Mouse (Mus musculus) cerebellum, adult 8-10 months (tissue): ENCODE results near the gene Sh3gl1.

Experiments
- DNase-seq: peaks from one replicate; pipeline ENCODE4 v3.0.0; 2022

The Sh3gl1 gene

DNA sequence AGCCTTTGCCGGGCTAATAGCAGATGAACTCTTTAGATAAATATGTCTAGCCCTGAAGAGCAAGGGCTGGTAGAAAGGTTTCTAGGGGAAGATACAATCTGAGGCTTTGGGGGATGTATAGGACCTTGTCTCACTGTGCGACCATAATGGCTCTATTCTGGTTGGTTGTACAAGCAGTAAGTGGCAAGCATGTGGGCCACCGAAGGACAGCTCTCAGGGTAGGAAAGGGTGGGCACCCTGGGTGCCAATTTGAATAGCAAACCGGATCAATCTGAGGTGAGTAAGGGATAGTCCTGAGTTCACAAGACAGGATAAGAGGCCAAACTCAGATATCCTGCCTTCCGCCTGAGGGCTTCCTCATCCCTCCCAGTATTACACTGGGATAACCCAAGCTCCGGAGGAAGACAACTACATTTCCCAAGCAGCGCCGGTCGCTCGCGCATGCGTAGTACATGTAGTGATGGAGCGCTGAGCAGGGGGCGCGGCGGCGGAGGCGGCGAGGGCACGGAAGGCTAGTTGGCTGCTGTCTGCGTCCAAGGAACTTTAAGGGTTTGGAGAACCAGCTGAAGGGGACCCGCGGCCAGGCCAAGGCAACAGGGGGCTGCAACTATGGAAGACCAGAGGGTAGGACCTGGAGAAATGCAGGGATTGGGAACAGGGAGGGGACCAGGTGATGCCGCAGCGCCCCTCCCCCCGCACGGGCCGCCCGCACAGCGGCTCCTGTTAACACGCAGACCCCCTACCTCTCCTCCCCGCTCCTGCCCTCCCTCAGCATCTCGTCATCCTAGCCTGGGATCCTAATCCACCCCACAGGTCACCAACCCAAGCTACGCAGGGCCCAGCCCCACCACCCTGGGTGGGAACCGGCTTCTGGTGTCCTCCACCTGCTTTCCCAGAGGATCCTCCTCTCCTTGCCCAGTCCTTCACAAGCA lies 50.1 kb downstream of the Sh3gl1 start, which contains the start of gene Fsd1:
Gene Fsd1, plus strand, starts transcription at position 480 of the 932 bp plus-strand sequence.
- DNase-seq, result peak; percentile 82

DNA sequence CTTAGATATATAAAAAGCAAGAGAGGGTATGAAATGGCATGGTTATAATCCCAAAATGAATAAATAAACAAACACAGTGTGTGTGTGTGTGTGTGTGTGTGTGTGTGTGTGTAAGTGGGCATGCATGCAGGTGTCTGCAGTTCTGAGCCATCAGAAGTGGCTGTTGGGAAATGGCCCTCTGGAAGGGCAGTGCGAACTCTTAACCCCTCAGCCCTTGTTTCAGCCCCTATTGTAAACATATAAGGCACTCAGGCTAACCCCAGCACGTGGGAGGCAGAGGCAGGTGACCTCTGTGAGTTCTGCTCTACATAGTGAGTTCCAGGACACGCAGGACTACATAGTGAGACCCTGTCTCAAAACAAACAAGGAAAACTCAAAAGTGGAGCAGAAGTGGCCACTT lies 59.1 kb downstream of the Sh3gl1 start:
- DNase-seq, result no peak

DNA sequence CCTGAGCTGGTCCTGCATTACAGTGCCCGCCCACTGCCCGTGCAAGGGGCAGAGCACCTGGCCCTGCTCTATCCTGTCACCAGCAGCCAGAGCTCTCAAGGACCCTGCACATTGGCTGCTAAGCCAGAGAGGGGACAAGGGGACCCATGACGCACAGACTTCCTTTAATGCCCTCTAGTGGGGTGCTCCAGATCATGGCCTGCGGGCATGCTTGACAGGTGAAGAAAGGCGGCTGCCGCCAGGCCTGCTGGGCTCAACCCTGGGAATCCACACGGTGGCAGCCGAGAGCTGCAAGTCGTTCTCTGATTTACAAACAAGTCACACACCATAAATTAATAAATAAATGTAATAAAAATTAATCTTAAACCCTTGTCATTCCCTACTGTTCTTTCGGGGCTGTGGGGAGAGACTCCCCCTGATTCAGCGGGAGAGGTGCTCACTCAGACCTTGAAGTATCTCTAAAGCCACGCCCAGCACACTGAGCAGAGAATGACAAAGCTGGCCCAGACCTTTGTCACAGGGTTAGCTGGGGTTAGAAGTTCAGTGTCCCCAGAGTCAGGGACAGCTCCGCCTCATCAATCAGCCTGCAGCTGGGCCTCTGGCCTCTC lies 60.1 kb downstream of the Sh3gl1 start:
- DNase-seq, result peak; percentile 86

DNA sequence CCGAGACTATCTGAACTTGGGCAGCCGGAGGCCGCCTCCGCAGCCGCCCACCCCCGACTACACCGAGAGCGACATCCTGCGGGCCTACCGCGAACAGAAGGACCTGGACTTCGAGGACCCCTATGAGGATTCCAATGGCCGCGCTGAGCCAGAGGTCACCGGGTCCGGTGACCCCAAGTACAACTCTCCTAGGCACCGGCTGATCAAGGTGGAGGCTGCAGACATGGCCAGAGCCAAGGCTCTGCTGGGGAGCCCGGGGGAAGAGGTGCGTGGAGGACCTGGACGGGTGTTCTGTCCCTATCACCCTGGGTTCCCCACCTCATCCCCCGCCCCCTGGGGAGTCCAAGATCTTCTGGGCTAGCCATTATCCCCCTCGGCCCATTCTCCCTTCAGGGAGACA lies 65.0 kb downstream of the Sh3gl1 start:
- DNase-seq, result no peak

DNA sequence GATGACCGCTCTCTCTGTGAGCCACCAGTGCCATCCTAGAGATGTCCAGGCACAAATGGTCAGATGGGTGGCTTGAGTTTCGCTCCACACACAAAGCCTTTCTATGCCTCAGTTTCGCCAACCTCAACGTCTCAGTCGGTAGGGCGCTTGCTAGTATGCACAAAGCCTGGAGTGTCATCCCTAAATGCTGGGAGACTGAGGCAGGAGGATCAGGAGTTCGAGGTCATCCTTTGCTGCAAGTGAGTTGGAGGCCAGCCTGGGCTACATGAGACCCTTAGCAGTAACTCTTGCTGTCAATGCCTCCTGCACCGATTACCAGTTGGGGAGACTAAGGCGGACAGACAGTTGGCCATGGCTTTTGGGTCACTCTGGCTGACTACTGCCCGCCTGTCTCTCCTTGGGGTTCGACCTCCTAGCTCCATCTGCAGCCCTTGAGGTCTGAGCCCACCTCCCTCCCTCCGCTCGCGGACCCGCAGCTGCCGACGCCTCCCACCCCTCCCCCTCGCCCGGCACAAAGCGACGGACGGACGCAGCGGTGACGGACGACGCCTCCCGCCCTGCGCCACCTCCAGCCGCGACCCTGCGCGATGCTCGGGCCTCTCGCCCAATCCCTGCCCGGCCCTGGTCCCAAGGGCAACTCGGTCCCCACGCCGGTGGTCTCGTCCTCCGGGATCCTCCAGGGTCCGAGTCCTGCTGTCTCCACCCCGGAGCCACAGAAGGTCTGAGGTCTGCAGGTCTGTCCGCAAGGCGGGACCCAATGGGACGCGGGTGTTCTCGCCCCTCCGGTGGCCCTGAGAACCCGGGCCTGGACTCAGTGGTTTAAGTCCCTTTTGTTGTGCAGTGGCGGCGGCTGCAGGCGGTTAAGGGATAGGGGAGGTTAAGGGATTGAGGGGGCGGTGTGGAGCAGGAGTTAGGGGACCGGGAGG lies 66.2 kb downstream of the Sh3gl1 start, which contains the start of gene Shd:
Gene Shd, plus strand, starts transcription at position 502 of the 926 bp plus-strand sequence.
- peak; percentile 67 for DNase-seq

DNA sequence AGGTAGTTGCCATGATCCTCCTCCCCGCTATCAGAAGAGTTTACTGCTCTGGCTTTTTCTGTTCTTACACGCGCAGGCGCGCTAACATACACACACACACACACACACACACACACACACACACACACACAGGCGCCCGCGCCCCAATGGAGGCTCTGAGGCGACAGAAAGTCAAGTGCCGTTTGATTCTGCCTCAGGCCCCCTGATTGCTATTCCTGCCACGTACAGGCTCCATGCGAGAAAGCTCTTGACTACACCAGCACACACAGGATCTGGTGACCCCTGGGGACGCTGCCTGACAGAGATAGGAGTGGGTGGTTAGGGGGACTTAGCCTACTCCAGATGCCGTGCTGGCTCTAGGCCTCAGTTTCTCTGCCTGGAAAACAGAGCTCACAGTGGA lies 66.9 kb downstream of the Sh3gl1 start:
- DNase-seq, result no peak

DNA sequence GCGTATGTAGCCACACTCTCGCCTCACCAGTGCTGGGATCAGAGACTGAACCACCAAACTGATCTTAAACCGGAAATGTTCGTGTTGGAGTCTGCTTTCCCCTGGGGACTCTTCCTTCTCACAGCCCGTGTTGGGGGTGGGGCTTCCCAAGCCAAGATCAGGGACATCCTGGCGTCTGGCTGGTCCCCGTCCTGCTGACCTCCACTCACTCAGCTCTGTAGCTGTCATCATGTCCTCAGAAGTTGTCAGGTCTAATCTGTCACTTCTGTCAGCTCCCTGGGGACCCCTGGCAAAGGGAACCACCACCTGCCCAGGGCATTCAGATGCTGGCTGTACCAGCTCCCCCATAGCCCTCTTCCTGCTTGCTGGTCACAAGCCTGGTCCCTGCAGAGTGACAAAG lies 68.2 kb downstream of the Sh3gl1 start:
- DNase-seq, result no peak

DNA sequence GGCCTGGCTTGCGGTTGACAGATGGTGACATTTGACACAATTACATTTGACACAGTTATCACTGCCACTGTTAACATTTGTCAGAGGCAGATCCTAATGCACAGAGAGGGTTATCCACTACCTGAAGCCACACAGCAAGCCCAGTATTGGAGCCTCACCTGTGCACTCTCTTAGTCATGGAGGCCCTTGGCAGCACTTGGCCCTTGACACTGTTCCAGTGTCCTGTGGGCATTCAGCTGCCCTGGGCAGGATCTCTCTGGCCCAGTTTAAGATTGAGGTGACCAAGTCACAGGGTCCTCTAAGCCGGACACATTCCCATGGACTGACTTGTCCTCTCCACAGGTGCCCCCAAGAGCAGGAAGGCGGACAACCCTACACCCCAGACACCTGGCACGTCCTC lies 69.2 kb downstream of the Sh3gl1 start:
- no peak for DNase-seq
